Mouse (Mus musculus): ENCODE measurements around the gene Mfrp.
A peak's percentile ranks its signal among the peaks of the same experiment; 100 is the strongest.
"Not testable (repeated sequence)": the region's sequence is repeated elsewhere in the genome, so short reads cannot be mapped to it uniquely, and the experiment has no call there.

The Mfrp gene

DNA sequence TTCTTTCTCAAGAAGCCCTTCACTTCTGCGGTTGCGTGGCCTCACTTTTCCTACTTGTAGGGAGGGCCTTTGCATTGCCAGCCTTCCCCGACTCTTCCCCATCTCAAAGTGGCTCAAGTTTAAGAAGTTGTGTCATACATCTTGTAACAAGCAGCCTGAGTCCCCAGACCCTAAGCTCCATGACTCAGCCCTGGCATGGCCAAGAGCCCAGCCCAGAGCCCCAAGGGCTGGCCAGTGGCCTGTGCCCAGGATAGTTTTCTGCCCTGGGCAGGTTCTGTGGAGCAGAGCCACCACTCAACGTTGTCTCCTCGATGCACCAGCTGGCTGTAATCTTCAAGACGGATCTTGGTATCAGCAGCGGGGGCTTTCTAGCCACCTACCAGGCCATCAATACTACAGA is 3.4 kb downstream of the Mfrp start:
- DNase-seq (ENCODE audit: low read depth, low spot score), result no peak

DNA sequence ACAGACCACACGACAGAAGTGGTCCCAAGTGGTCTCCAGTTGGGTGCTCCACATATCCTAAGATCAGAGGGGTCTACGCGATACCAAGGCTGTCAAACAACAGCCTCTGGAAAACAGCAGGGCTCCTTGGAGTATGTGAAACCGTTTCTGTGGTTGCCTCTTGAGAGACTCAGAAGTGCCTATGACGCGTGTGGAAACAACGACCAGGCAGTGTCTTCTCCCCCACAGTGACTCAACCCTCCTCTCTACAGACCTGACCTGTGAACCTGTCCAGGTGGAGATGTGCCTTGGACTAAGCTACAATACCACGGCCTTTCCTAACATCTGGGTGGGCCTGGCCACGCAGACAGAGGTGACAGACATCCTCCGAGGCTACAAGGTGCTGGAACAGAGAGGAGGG is 4.3 kb downstream of the Mfrp start:
- DNase-seq (ENCODE audit: low read depth, low spot score), result no peak

DNA sequence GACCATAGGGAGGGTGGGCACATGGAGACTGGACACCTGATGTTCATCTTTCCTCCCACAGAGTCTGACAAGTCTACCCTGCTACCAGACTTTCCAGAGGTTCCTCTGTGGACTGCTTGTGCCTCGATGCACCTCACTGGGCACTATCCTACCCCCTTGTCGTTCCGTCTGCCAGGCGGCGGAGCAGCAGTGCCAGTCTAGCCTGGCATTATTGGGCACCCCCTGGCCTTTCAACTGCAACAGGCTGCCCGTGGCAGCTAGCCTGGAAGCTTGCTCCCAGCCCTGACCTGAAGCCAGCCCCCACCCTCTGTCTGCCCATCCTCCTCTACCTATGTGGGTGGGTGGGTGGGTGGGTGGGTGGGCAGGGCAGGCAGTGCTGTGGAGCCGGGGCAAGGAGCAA is 4.7 kb downstream of the Mfrp start:
- DNase-seq (ENCODE audit: low read depth, low spot score), result no peak

DNA sequence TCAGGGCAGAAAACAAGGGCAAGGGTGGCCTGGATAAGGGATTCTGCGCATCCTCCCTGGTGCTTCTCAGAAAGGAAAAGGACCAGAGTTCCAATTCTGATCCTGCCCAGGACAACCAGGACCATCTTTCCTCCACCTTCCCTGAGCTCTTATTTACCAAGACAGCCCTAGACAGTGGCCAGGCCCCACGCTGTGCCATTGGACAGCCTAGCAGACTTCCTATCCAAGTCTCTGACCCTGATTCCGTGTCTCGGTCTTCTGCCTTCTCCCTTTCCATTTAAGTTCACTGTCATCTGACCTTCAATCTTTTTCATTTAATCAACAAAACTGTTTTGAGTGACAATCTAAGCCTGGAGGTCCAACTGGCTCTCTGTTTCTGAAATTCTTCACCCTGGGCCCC is 5.1 kb downstream of the Mfrp start:
- no peak for DNase-seq (ENCODE audit: low read depth, low spot score)

DNA sequence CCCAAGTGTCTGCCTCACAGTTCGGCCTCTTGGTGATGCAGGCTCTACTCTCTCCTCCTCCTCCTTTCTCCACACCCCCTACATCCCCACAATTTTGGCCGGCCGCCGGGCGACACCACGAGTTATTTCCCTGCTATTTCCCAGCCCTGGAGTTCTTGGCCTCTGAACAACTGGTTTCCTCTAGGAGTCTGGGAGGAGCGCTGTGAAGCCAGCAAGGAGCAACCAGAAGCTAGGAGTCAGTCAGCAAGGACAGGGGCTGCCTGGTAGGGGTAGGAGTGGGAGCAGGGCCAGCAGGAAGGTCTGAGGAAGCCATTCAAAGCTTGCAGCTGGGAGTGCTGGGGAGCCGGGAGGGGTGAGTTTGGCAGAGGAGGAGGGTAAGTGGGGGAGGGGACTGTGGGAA is 5.6 kb downstream of the Mfrp start, which contains the start of gene C1qtnf5:
Gene C1qtnf5 (plus strand): TSS at position 136 of the 400 bp plus-strand sequence.
- DNase-seq (ENCODE audit: low read depth, low spot score), result peak; percentile 83

DNA sequence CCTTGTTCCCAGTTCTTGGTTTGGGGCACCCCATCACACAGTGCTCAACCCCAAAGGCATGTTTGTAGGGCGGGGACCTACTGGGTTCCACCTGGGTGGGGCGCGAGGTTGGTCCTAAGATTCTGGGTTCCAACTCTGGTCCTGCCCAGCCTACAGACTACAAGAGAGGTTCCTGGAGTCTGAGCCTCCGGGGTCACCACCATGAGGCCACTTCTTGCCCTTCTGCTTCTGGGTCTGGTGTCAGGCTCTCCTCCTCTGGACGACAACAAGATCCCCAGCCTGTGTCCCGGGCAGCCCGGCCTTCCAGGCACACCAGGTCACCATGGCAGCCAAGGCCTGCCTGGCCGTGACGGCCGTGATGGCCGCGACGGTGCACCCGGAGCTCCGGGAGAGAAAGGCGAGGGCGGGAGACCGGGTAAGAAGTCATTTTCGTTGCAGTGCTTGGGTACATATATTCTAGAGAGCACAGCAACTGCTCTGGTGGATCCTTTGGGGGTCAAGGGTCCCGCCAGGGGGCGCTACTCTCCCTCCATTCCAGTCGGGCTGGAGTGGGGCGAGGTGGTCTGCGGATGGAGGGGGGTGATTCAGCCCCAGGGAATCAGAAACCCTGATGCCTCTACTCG is 6.1 kb downstream of the Mfrp start:
- no peak for DNase-seq (ENCODE audit: low read depth, low spot score)

DNA sequence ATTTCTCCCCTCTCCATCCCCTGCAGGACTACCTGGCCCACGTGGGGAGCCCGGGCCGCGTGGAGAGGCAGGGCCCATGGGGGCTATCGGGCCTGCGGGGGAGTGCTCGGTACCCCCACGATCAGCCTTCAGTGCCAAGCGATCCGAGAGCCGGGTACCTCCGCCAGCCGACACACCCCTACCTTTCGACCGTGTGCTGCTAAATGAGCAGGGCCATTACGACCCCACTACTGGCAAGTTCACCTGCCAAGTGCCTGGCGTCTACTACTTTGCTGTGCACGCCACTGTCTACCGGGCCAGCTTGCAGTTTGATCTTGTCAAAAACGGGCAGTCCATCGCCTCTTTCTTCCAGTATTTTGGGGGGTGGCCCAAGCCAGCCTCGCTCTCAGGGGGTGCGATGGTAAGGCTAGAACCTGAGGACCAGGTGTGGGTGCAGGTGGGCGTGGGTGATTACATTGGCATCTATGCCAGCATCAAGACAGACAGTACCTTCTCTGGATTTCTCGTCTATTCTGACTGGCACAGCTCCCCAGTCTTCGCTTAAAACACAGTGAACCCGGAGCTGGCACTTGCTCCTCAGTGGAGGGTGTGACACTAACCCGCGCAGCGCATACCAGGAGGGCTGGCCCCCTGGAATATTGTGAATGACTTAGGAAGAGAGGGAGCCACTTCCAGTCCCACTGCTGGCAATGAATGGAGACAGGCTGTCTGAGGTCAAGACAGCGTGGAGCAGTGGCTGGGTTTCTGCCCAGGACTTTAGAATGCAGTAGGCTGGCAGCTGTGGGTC is 6.9 kb downstream of the Mfrp start:
- DNase-seq (ENCODE audit: low read depth, low spot score), result no peak

DNA sequence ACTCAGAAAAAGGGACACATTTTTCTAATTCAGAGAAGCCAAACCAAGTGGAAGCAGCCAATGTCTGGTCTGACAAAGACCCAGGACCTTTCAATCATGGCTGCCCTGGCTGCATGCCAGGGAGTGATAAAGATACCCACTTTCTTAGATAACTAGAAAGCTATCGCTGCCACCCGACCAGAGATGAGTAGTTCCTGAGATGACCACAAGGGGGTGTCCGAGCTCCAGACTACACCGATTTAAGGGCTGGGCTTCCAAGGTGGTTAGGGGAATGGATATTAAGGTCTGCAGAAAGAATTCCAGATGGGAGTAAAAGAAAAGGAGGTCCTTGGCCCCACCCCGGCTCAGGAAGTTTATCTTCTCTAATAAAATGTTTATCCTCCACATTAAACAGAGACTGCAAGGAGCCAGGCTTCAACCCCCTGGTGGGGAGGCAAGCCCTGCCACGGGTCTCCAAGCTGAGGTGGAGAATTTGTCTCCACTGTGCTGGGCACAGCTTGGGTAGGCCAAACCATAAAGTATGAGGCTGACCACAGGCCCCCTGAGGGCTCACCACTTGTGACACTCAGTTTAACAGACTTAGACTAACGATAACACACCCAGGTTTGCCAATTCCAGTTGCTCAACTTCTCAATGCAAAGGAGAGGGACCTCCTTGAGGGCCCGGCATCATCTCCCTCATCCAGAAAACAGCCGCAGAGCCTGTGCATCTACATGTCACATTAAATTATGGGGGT is 8.0 kb downstream of the Mfrp start:
- no peak for DNase-seq (ENCODE audit: low read depth, low spot score)

DNA sequence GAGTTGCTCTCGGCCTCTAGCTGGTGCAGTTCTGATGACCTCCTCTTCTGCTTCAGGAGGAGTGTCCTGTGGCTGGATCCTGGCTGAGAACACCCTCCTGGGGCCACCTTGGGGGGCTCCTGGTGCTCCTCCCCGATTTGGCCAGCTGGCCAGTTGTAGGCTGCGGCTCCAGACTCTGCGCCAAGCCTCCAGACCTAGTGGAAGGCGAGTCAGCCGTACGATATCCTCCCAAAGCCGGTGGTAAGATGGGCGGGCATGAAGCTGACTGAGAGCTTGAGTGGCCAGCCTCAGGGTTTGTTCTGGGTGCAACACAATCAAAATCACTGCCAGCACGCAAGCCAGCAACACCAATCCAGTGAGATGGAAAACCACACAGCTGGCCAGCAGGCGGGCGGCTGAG is 10.4 kb downstream of the Mfrp start:
- DNase-seq (ENCODE audit: low read depth, low spot score), result not testable (repeated sequence)

DNA sequence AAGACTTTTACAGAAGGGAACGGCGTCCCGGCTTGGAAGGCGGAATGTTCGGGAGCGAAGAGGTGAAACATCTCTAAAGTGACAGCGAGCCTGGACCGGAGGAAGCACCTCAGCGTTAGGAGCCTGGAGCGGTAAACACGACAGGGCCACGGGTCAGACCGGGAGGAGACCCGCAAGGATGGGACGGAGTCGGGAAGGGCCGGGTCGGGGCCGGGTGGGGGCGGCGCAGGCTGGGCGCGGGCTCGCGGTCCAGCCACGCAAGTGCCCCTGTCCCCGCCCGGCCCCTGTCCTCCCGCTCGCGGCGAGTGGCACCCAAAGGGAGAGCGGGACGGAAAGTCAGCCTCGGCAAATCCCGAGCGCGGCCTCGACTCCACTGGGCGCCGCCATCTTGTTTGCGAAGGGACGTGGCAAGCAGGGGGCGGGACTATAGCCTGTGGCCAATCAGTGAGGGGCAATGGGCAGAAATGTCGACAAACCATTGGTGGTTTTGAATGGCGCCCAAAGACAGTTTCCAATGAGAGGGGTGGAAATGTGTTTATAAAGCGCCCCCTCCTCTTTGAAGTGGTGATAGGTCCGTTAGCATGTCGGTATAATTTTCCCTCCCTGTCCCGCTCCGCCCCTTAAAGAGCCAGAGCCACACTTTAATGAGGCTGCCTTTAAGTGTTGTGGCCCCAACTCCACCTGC is 11.7 kb downstream of the Mfrp start, which contains the start of the genes Gm49380 and Rnf26:
Gene Gm49380 (minus strand): TSS at position 396 of the 685 bp plus-strand sequence.
Gene Rnf26 (minus strand): TSS at position 413 of the 685 bp plus-strand sequence.
- peak; percentile 98 for DNase-seq (ENCODE audit: low read depth, low spot score)

DNA sequence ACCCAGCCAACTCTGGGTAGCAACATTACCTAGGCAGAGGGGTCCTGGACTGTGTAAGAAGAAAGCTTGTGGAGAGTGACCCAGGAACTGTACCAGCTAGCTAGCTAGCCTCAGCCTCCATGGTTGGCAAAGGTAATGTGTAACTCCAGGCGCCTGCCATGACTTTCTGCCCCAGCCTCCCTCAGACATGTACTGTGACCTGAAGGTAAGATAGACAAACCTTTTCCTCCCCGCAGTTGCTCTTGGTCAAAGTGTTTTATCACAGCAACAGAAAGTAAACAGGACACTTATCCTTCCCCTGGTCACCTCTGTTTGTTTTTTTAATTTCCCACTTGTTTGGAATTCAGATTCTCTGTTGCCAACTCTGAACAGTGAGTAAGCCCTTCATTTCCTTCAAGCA is 12.9 kb downstream of the Mfrp start:
- no peak for DNase-seq (ENCODE audit: low read depth, low spot score)

DNA sequence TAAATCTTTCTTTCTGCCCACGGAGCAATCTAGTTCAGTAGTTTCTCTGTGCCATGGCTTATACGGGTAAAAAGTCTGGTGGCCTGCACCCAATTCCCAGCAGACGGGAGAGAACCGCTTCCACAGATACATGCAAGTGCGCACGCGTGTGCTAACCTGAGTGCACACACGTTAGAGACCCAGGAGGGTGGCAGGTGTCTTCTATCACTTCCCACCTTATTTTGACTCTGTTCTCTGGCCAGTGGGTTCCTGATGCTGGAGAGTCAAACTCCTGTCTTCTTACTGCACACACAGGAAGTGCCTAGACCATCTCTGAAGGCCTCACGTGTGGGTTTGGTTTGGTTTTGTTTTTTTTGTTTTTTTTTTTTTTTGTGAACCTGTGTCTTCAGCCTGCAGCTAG is 14.1 kb downstream of the Mfrp start:
- DNase-seq (ENCODE audit: low read depth, low spot score), result no peak

DNA sequence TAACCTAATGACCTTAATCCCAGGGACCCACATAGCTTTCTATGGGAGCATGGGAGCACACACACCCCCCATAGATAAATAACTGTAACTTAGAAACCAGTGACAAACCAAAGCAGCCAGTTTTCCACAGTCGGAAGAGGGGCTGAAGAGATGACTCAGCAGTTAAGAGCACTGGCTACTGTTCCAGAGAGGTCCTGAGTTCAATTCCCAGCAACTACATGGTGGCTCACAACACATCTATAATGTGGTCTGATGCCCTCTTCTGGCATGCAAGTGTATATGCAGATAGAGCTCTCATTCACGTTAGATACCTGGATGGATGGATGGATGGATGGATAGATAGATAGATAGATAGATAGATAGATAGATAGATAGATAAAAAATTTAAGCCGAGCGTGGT is 14.7 kb downstream of the Mfrp start:
- DNase-seq (ENCODE audit: low read depth, low spot score), result no peak

DNA sequence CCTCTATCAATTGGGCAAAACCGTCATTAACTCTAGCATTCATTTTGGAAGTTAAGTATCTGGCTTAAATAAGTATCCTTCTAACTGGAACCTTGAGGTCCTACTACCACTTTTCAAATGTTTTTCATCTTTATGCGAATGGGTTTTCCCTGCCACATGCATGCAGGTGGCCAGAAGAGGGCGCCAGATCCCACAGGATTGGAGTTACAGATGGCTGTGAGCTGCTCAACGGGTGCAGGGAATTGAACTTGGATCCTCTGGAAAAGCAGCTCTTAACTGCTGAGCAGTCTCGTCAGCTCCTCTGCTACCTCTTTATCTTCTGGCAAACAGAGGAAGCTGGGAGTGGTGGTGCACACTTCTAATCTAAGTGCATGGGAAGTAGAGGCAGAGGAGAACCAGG is 17.5 kb downstream of the Mfrp start:
- no peak for DNase-seq (ENCODE audit: low read depth, low spot score)

DNA sequence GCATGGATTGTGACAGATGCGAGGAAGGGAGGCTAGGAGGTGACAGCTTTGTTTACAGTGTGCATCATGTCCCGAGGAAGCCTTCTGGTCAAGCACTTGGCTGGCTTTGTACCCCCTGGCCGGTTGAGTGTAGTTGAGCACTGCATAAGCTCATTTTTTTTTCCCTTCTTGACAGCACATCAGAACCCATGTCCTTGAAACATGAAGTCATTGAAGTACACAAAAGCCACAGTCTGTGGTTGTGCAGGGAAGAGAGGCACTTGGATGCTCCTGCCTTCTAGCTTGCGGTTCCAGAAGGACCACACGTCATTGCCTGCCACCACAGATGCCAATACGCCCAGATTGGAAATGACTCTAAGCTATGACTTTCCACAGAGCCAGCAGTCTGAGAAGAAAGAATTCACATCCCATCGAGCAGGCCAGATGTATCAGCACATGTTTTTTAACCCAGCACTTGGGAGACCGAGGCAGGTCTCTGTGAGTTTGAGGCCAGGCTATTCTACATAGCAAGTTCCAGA is 18.5 kb downstream of the Mfrp start:
- DNase-seq (ENCODE audit: low read depth, low spot score), result no peak

DNA sequence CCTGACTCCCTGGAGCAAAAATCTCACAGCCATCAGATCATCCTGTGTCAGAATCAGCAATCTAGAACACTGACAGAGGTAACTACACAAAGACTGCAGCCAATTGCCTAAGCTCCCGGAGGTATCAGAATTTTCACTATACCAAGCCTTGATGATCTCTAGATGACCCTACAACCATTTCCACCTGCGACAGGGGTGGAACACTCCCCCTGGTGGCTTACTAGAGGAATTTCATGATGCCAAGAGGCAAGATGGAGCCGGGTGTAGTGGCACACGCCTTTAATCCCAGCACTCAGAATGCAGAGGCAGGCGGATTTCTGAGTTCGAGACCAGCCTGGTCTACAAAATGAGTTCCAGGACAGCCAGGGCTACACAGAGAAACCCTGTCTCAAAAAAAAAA is 22.8 kb downstream of the Mfrp start:
- DNase-seq (ENCODE audit: low read depth, low spot score), result no peak

DNA sequence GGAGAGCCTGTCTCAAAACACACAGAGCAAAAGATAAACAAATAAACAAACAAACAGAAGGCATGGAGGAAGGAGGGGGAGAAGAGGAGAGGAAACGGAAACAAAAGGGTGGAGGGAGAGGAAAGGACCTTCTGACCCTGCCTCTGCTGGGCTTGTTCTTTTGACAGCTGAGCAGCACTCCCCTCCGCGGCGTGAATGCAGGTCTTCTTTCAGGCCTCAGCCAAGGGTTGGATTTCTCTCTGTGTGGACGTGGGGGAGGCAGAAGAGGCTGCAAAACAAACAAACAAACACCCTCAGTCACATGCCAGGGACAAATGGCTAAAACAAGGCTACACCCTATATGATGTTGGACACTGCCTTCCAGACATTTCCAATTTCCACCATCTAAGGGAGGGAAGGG is 23.5 kb downstream of the Mfrp start:
- no peak for DNase-seq (ENCODE audit: low read depth, low spot score)

DNA sequence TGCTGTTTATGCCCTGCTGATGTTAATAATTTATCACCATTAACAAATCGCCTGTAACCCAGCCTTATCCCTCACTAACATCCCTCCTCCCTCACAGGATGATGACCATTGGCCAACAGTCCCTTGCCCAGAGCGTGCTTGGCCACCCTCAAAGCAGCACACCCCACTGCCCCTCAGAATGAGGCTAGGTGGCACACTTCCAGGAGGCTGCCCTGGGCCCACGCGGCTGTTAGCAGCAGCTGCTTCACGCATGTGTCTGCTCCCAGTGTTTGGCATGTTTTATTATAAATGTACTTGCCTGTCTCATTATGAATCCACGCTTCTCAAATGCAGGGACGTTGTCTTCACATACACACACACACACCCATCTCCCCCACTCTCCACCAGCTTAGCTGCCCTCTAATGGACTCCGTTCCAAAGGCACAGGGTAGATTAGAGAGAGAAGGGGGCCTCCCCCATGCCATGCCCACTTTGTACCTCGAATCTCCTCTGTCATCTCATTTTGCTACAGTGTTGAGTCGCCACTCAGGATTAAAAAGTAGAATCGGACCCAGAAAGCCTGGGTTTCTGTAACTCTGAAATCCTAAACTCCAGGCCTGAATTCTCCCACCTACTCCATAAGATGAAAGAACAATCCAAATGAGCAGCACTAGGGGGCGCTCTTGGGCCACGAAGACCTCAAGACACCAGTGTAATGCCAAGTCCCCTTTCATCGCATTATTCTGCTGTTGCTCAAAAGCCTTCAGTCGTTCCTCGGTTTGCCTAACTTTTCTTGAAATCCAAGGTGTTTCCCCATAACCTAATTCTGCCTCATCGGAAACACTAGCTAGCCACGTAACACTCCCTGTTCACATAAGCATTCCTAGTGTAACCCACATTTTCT is 24.3 kb downstream of the Mfrp start:
- peak; percentile 85 for DNase-seq (ENCODE audit: low read depth, low spot score)

DNA sequence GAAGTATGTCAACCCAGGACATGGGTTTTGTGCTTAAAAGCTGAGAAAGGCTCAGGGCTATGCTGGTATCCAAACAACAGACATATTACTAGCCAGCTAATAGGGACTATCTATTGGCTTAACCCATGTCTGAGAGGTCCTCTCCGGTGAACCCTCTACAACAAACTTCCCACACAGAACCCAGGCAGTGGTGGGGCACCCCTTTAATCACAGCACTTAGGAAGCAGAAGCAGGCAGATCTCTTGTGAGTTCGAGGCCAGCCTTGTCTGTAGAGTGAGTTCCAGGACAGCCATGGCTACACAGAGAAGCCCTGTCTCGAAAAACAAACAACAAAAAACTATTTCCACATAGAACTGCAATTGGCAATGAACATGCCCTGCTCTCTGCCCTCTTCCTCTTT is 25.2 kb downstream of the Mfrp start:
- no peak for DNase-seq (ENCODE audit: low read depth, low spot score)

DNA sequence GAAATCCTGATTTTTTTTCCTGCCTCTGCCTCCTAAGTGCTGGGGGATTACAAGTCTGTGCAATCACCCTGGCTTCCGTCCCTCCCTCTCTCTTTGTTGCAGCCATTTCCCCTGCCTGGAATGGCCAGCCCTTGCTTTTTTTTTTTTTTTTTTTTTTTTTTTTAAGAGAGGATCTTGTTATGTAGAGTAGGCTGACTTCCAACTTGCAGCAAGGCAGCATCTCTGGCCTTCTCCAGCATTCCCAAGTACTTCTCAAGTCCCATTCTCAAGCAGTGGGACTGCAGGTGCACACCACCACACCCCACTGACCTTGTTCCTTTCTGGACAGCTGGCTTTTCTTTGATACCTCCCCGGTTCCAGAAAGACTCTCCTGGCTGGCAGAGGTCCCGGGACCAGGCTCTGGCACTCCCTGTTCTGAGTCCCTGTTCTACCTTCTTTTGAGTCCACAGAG is 25.8 kb downstream of the Mfrp start:
- no peak for DNase-seq (ENCODE audit: low read depth, low spot score)

DNA sequence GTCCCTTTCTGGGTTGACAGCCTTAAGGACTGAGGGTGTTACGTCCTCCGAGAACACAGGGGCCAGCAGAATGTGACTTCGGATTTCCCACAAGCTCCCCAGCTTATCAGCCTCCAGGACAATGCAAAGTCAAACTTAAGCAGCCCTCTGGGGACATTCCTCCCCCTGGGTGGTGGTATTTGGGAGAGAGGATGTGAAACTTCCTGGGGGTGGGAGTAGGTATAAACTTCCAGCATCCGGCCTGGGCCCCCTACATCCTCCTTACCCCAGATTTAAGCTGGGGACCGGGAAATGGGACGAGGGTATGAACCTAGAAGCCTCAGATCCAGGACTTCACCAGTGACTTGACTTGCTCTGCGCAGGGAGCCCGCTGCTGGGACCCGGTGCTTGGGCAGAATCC is 28.1 kb downstream of the Mfrp start:
- DNase-seq (ENCODE audit: low read depth, low spot score), result no peak

Data from skeletal muscle tissue, adult 2 months (tissue).